Mouse (Mus musculus): ENCODE results near the gene Cdkl1. TPM values are rescaled to one million over a fixed set of nuclear protein-coding genes. Genes with fewer than 3 reads are reported as not detected.
A peak's percentile ranks its signal among the peaks of the same experiment; 100 is the strongest.

Cdkl1 gene
- 0.27 and 0.57 TPM in 2 replicates for total RNA-seq (2014; fragmentation: Nextera tagmentation)
- 1.2 and 2.1 TPM in 2 replicates for total RNA-seq (2017)

DNA sequence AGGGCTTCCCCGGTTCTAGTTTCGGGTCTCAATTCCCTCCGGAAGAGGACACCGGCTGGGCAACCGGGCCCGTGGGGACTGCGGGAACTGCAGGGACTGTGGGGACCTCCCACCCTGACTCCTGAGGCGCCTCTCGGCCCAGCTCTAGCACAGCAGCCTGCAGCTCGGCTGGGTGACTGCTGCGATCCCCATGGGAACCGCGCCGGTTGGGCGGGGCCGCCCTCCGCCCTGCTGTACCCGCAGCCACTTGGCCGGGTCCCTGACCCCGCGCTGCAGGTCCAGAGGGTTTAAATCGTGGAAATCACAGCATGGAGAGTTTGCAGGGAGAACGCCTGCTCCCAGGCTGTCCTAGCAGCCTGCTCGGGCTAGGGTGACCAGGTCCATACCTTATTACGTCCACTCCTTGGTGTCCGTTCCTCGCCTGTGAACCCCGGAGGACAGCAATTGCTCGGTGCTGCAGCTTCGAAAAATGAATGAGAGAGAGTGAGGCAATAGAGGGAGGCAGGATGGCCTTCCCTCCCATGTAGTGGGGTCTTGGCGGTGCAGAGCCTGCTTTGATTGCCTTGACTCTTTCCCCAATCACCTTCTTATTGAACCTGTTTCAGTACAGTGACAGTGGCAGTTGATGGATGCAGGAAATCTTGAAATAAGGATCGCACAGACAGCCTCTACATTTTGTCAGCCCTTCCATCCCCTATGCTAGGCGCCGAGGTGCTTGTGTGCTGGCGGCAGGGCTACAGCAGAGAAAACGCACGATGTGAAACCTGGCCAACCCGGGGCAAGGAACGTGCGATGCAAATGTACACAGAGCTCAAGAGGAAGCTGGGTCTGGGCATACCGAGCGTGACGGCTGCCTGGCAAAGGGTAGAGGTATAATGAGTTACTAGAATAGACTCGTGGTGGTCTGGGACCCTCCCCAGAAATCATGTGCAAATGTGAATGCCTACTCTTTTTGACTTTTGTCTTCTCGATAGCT is at the start of gene Cdkl1:
TSS of gene Cdkl1 (minus strand) at position 738 of the 976 bp plus-strand sequence.
- peak; percentile 95 for ATAC-seq (replicated peaks; ENCODE audit: low FRiP score, low TSS enrichment, poor library complexity, severe bottlenecking)

DNA sequence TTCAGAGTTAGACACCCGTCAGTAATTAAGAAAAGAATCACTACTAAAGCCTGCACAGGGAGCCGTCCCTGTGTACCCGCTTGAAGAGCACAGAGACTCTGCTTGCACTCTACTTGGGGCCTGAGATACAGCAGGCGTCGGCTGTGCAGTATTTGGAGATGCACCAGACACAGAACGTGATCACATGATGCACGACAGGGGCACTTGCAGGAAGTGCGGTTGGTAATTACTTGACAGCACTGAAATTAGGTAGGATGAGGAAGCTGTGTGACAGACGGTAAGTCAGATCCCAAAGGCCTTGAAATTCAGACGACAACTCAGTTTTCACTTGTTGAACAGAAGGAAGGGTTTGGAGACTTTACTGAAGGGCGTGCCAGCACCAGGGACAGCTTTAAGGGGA is 47.3 kb upstream of the Cdkl1 start:
- no peak for ATAC-seq (replicated peaks; ENCODE audit: low FRiP score, low TSS enrichment, poor library complexity, severe bottlenecking)

DNA sequence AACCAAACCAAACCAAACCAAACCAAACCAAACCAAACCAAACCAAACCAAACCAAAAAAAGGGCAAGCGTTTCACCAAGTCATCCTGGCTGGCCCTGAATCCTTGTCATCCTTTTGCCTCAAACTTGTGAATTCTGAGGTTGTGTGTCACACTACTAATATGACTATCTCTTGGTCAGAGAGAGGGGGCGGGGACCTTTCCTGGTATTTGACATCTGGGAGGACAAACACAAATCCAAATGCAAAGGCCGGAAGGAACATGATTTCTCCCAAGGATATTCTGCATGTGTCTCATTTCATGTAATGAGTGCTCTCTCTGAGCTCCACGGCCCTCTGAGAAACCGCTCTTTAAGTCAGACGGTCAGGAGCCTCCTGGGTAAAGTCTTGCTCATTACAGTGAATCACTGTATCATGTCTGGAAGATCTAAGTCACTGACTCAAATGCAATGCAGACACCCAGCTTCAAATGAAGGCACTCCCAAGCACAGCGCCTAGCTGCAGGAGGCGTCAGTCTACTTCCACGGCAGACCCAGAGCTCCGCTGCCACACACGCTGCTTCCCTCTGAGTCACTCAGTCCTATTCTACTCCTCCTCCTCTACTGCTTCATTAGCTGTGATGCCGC is 43.0 kb upstream of the Cdkl1 start:
- no peak for ATAC-seq (replicated peaks; ENCODE audit: low FRiP score, low TSS enrichment, poor library complexity, severe bottlenecking)

DNA sequence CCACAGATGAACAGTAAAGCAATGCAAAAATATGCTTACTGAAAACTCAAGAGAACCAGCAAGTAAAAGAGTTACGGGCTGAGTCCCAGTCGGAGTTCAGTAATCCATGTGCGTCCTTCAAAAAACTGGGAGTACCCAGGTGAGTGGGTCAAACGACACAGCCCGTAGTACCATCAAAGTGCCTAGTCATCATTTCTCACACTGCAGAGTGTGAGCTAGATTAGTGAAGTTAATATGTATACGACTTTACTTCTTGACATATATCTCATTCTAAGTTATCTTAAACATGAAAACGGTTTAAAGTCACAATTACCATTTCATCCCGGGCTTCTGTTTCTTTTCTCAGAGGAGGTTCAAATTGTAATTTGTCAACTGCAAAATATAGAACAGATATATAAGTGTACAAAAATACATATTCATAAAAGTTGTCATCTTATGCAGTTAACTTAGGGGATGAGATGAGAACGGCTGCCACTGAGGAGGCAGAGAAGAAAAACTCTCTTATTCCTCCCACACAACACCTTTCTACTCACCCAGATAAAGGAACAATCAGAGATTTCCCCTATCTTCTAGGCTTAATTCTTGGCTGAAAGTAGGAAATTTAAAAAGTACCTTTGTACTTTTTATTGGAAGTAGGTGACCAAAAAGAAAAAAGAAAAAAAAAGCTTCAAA is 40.3 kb upstream of the Cdkl1 start:
- ATAC-seq (replicated peaks; ENCODE audit: low FRiP score, low TSS enrichment, poor library complexity, severe bottlenecking) = no peak

DNA sequence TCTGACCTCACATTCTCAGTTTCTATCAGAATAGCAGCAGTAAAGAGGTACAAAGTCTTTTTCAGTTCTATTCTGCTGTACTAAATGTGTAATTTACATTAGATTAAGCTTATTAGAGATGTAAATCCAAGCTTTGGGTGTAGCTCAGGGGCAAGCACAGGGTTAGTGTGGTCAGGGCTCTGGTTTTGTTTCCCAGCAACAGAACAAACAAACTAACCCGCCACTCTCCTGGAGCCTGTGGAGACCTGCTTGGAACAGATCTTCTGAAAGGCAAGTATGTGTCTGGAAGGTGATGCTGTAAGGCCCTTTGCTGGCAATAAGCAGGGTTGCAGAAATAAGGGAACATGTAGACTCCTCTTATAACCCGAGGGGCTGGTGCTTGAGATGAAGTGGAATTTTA is 37.1 kb upstream of the Cdkl1 start:
- ATAC-seq (replicated peaks; ENCODE audit: low FRiP score, low TSS enrichment, poor library complexity, severe bottlenecking) = no peak

DNA sequence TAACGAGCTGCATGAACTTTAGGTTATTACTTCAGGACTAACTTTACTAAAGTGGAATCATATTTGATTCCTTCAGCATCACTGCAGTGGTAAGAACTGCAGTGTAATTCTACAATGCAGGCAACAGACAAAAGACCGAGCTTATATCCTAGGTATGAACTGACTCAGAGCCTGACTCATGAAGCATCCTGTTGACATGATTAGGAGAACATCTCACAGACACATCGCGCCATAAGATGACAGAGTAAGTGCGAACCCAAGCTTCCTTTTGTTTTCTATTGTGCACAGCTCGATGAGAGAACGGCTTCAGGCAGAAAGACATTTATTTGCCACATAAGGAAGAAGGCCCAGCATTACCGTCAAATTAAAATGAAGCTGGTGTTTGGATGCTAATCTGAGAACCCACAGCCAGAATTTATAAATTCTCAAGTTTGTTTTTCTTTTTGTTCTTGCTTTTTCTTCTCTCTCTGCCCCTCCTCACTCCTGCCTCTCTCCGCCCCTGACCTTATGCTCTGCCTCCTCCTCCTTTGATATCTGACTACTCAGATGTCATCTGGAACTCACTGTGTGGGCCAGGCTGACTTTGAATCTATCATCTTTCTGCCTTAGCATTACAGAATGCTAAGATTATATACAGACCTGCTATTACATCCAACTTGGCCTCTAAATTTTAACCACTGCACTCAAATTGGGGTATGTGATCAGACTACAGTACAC is 34.0 kb upstream of the Cdkl1 start:
- no peak for ATAC-seq (replicated peaks; ENCODE audit: low FRiP score, low TSS enrichment, poor library complexity, severe bottlenecking)

DNA sequence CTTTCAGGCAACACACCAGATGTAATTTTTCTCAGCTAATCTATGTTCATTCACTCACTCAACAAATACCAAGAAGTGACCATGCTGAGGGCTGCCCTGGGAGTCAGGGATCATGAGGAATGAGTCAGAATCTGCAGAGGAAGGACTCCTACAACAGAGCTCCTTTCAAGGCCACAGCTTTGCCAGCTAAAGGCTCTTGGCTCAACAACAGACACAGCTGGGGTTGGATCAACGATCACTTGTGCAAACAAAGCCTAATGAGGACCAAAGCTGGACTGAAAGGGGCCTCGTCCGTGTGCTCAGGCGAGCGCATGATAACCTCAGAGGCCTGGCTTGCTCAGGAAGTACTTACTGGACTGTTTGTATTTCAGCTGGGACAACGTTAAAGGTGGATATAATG is 23.2 kb upstream of the Cdkl1 start:
- ATAC-seq (replicated peaks; ENCODE audit: low FRiP score, low TSS enrichment, poor library complexity, severe bottlenecking) = no peak

DNA sequence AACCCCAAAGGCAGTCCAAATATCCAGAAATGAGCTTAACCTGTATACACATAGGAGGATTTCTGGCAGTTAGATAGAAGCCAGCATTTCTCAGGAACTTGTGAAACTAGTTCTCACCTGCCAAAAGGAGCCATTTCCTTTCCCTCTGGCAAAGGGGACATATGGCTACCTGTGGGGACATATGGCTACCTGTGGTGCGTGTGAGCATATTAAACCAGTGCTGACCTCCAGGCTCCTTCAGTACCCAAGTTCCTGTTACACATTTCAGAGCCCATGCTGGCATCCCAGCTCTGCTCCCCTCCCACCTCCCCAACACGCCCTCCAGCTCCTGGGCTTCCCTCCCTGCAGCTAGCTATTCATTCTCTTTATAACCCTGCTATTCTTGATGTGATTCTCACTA is 22.5 kb upstream of the Cdkl1 start:
- ATAC-seq (replicated peaks; ENCODE audit: low FRiP score, low TSS enrichment, poor library complexity, severe bottlenecking) = no peak

DNA sequence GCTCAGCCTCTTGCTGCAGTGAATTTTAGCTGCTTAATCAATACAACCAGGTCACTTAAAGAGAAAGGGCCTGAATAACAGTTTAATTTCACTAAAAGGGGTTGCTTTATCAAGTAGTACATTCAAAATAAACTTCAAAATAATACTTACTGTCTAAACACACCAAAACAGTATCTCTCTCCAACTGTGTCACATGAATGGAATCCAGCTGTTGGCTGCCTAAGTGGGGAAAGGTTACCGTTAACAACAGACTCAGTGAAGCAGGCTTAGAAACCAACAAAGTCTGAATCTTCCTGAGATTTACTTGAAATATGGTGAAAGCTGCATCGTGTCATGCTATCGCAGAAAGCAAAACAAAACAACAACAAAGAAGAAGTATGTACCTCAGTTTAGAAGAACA is 21.9 kb upstream of the Cdkl1 start:
- ATAC-seq (replicated peaks; ENCODE audit: low FRiP score, low TSS enrichment, poor library complexity, severe bottlenecking) = no peak

DNA sequence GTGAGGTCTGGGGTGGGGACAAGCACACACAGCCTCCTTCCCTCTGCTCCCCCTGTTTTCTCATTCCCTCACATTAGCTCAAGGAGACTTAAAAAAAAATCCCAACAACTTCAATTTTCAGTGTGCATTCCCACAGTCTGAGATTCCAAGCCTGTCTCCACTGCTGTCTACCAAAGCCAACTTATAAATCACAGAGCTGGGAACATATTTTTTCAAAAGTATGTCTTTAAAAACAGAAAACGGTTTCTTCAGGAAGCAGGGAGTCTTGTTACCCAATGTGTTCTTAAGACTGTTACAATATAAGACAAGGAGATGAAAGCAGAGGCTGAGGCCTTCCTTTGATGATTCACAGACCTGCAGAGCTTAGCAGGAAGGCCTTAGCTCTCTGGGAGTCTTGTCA is 20.9 kb upstream of the Cdkl1 start:
- ATAC-seq (replicated peaks; ENCODE audit: low FRiP score, low TSS enrichment, poor library complexity, severe bottlenecking) = no peak

DNA sequence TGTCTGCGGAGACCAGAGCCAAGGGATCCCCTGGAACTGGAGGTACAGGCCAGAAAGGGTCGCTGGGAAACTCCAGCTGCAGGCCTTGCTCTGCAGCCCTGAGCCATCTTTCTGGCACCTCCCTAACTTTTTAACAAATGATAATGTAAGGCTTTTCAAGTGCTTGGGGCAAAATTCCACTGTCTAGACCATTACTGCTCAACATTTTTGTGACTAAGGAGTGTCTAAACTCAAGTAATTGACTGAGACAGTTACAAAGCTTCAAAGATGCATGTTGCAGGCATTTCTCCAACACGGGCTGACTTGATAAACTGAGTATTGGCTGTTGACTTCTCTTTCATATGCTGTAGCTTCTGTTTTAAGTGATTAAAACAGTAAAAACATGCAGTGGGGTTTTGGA is 18.4 kb upstream of the Cdkl1 start:
- no peak for ATAC-seq (replicated peaks; ENCODE audit: low FRiP score, low TSS enrichment, poor library complexity, severe bottlenecking)

DNA sequence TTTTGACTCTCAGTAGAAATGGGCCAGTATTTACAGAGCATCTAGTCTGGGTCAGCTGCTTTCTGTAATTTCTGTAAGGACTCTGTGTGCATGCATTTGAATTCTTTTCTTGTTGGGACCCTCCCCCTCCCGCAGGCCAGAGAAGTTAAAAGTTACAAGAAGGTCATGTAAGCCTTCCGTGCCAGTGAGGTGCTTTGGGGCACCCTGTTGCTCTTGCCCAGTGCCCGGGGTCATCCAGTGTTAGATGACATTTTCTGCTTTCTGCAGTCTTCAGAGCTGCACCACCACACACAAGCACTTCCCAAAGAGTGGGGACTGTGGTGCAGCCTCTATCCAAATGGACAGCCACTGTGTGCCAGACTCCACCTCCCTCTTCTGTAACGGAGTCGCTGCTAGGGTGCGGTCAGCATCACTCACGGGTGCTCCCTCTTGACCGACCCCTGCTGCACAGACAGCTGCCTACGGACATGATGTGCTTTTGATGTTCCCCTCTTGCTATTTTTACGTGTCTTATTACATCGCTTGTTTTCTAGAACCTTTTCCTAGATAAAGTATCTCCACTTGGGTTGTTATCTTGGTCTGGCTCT is 16.4 kb upstream of the Cdkl1 start:
- ATAC-seq (replicated peaks; ENCODE audit: low FRiP score, low TSS enrichment, poor library complexity, severe bottlenecking) = no peak

DNA sequence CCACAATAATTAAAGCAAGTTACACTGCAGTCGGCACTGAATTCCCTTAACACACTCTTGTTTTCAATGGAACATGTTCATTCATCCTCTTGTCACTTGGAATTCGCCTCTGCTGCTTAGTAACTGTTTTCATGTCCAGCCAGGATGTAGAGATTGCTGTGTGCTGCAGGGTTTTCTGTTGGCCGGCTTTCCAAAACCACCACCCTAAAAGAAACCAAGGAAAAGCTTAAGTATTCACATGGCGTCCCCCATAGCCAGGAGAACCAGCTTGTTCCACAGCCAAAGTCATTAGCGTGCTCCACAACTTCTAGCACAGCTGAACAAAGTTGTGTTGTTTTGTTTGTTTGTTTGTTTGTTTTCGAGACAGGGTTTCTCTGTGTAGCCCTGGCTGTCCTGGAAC is 14.1 kb upstream of the Cdkl1 start:
- ATAC-seq (replicated peaks; ENCODE audit: low FRiP score, low TSS enrichment, poor library complexity, severe bottlenecking) = 0 out of 2 replicates have a peak, but pooled peaks have one; percentile 6

DNA sequence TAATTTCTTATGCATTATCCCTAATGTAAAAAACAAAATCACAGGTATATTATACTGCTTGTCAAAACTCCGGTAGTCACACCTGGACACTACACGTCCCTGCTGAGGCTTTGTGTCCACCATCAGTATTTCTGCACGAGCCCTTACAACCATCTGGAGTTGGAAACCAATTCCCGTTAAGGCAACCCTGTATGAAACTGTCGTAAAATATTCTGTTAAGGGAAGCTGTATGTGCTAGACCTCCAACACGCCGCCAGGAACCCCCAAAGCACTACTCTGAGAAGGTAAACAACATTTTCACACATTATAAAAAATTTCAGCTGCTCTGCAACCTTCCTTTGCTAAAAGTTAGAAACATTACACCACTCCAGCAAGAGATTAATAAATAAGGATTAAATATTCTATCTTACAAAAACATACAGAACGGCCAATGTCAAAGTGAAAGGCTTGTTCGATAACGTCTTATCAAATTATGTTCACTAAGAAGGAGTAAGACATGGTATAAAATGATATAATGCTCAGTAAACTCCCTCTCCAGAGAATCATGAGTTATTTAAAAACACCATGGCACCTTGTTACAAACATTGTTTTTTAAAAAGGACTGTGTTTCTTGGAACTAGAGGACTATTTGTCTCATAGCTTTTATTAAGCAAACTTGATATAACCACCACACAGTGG is 13.5 kb upstream of the Cdkl1 start:
- peak; percentile 46 for ATAC-seq (replicated peaks; ENCODE audit: low FRiP score, low TSS enrichment, poor library complexity, severe bottlenecking)

DNA sequence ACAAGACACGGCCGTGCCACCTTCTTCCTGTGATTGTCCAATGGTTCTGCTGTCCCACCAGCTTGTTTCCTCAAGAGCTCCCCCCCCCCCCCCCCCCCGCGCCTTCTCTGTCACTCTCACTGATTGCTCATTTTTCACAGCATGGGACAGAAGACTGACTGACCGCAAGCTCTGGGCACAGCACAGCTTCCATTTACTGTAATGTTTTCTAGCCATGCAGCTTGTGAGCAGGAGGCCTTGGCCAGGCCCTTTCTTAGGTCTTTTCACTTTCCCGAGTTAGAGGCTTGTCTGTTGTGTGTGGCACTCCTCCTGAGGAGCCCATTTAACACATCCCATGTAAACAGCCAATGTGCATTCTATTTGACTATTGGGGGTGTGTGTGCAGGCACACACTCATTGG is 12.1 kb upstream of the Cdkl1 start:
- ATAC-seq (replicated peaks; ENCODE audit: low FRiP score, low TSS enrichment, poor library complexity, severe bottlenecking) = no peak

DNA sequence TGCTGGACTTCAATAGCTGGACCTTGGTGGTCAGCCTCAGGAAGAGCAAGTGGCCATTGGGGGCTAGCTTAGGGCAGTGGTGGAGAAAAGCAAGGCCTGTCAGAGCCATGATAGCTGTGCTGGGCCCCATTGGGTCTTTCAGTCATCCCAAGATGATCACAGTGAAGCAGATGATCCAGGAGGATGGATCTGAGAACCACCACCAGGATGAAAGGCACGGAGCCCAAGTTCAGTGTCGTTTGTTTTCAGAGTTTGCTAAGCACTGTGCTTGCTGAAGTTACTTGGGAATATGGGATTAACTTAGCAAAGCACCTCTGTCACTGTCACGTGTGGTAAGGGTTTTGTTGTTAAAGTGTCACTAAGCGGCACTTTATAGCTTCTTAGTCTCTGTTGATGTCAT is 9.5 kb upstream of the Cdkl1 start:
- no peak for ATAC-seq (replicated peaks; ENCODE audit: low FRiP score, low TSS enrichment, poor library complexity, severe bottlenecking)

DNA sequence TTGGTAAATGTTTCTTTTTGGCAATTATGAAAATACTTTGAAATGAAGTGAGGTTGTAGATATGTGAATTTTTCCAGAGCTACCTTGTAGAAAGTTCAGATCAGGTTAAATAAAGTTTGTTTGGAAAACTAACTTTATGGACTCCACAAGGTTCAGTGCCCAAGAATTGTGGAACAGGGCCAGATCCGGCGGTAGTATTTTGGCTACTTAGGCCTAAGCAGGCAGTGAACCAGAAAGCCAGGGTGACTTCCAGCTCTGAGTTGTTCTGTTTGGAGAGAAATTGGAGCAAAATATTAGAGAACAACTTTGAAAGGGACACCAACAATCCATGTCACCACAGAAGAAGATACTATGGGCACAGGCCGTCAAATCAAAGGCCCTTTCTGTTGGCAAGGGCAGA is 5.2 kb upstream of the Cdkl1 start:
- no peak for ATAC-seq (replicated peaks; ENCODE audit: low FRiP score, low TSS enrichment, poor library complexity, severe bottlenecking)

DNA sequence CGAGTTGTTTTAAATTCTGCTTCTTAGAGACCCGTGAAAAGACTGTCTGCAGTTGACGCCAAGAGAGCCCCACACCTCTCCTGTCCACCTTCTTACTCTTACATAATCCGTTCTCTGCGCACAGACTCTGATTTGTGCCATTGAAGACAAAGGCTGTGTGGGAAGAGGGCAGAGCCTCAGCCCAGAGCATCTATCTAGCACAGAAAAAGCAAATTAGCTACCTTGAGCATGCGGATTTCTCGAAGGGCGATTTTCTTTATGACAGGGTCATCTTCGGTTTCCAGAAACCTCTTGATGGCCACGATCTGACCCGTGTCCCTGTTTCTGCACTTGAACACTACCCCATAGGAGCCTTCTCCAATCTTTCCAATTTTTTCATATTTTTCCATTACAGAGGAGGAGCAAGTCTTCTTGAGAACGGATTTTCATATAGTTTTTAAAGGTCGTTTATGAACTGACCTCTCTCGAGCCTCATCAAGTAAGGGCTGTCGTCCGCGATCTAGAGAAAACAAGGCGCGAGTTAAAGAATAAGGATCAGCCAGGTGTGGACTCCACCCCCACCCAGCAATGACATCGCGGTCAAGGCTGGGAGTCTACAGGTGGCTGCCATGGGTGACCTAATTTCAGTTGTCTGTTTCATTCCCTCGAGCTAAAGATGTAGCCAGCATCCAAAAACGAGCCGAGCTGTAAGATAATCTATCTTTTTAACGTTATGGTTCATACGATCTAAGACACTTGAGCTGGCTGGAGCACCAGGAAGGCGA is 1.1 kb downstream of the Cdkl1 start:
- ATAC-seq (replicated peaks; ENCODE audit: low FRiP score, low TSS enrichment, poor library complexity, severe bottlenecking) = no peak

All from megakaryocyte-erythroid progenitor cell, adult 5-6 weeks (primary cell).